Mouse (Mus musculus) monocyte, adult 5-6 weeks (primary cell): ENCODE results near the gene Dclre1a. TPM values are rescaled to one million over a fixed set of nuclear protein-coding genes. Genes with fewer than 3 reads are reported as not detected.

Experiments used
- ATAC-seq: fragments of 153-309, 156-312 bp; replicated peaks from 2 replicates; pipeline ENCODE4 v1.8.0; 2017; ENCODE audit warnings: mild to moderate bottlenecking; ENCODE audit not compliant: low TSS enrichment, insufficient number of reproducible peaks, severe bottlenecking, poor library complexity, low FRiP score
- total RNA-seq: library from RNA; stranded (forward); fragments of 200-1000, 200-491, 200-594 nt; gene quantifications from 3 replicates; pipeline ENCODE4 v1.2.3, GENCODE M21; 2017

Dclre1a gene
- 6.1 to 14.0 TPM (median 8.7 TPM) in 3 replicates for total RNA-seq

DNA sequence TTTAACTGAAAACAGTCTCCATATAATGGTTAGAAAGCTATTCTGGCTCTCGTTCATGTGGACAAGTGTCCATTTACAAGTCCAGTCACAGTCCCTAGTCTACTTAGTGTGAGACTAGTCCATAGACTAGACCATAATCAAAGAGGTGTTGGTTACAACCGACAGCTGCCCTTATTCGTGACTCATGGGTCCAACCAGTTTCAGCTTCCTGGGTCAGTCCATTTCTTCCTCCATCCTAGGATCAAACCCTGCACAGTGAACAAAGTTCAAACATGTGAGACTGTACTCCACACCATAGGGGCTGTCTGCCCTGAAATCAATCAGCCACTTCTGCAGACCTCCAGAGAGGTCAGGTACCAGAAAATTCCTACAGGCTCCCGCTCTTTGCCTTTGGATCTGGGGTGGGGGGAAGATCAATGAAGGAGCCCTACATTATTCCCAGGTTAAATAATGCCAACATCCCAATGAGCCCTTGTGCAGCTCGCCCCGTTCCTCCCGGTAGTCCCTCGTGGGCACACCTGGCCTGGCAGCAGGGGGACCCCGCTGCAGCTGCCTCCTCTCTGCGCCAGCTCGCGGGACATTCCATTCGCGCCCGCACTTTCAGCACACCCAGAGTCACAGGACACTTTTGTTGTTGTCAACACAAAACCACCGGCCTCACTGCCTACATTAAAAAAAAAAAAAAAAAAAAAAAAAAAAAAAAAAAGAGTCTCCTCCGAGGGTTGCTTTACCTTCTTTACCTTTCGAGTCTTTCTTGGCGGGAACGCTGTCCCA is at the start of gene Dclre1a:
Gene Dclre1a (minus strand): TSS at position 767 of the 774 bp plus-strand sequence.
- peak; percentile 47; the same call in 1 of the 2 replicates for ATAC-seq

DNA sequence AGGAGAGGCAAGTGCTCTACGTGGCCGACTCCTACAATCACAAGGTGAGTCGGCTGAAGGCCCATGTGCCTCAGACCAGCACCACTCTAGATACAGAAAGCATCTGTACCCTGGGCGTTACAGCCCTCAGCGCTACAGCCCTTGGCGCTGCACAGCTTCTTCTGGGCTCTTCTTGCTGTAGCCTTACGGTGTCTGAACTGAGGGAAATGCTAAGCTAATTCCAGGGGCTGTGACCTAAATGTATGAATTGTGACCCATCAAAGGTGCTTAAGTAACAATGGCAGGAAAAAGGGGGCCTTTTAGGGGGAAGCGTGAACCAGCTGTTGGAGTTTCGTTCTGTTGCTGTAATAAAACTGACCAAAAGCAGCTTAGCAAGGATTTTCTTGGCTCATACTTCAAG is 44.5 kb upstream of the Dclre1a start:
- no peak for ATAC-seq

DNA sequence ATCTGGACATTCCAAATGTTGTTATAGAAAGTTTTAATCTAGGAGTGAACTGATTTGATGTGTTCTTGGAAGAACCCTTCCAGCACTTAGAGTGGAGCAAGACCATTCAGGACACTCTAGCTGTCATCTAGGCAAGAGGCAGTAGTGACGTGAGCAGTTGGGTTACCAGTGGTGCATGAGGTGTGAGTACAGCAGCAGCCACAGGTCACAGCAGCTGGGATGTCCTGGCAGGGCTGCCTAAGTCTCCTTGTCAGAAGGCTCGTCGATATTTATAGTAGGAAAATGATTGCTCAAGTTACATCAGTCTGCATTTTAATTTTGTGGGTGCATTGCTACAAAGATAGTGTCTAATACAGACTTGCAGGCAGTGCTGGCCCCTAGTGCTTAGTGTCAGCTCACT is 42.2 kb upstream of the Dclre1a start:
- no peak for ATAC-seq

DNA sequence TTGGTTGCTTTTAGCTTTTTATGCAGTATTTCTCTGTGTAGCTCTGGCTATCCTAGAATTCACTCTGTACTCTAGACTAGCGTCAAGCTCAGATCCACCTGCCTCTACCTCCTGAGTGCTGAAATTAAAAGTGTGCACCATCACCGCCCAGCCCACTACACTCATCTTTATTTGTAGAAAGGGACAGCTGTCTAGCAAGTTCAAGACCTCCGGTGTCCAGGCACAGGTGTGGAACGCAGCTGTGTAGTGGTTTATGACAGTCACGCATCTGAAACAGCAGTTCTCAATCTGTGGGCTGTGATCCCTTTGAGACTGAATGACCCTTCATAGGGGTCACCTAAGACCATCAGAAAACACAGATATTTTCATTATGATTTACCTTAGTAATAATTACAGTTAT is 41.4 kb upstream of the Dclre1a start:
- no peak for ATAC-seq

DNA sequence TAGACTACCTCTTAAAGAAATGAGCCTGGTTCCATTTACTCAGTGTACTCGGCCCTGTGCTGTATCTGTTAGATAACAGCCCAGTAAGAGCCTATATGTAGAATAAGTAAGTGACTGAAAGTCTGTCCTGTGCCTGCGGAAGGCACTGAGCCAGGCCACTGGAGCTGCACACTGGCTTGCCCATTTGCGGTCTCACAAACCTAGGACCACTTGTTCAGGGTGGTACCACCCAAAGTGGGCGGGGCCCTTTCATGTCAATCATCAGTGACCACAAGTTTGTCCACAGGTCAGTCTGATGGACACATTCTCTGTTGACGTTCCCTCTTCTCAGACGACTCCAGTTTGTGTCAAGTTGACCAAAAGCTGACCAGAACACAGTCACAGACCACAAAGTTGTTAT is 41.0 kb upstream of the Dclre1a start:
- ATAC-seq = no peak

DNA sequence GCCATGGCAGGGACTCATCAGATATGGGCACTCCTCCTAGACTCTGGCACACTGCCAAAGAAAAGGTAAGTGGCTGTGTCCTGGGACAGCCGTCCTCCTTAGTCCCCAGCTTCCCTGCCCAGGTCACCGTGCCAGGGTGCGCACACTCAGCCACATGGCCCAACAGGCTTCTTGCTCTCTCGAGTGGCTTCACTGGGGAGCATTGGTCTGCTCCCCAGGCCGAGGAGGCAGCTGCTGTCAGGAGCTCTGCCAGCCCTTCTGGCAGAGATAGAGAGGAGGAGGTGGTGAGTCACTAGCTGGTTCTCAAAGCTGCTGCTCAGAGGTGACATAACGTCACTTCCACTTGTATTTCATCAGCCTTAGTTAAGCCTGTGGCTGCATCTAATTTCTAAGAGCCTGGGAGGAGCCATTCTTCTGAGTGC is 40.2 kb upstream of the Dclre1a start:
- peak; percentile 36 for ATAC-seq

DNA sequence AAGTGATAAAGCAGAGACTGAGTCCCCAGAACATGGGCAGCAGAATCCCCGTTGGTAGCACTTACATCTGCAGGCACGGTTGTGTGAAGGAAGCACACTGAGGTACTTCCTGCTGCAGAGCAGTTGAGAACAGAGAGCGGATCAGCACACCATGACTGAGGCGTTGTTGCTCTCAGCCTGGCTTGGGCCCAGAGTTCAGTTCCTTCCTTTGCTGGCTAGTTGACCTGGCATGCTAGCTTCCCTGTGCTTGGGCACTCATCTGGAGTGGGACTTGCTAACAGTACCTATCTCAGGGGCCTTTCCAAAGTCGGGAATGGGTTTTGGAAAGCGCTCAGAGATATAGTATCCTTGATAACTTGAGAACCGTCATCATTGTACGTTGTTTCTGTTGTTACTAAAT is 38.3 kb upstream of the Dclre1a start:
- no peak for ATAC-seq

DNA sequence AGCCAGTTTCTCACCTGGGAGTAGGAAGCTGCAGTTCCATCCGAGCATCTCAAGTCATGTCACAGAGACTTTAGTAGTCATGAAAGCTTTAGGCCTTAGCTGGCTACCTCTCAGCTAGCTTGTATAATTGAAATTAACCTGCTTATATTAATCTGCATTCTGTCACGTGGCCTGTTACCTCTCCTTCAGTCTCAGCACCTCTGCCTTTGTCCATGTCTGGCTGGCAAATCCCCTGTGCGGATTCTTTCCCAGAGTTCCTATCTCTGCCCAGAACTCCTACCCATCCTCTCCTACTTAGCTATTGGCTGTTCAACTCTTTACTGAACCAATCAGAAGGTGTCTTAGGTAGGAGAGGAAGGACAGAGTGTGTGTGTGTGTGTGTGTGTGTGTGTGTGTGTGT is 36.3 kb upstream of the Dclre1a start:
- no peak for ATAC-seq

DNA sequence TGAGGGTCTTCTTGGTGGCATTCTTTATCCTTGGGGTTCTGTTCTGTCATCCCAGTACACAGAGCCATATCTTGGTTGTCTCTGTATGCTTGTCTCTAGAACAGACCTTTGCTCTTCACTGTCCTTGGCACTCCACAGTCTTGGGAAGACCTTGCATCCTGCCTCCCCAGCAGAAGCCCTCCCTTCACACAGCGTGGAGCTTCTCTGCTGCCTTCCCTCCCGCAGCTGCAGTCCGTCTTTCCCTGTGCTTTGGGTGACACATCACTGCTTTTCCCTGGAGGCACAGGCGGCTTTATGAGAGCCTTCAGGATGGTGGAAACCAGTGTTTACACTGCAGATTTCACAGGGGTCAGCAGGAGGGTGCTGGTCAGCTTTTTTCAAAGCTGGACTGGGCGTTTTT is 35.8 kb upstream of the Dclre1a start:
- ATAC-seq = no peak

DNA sequence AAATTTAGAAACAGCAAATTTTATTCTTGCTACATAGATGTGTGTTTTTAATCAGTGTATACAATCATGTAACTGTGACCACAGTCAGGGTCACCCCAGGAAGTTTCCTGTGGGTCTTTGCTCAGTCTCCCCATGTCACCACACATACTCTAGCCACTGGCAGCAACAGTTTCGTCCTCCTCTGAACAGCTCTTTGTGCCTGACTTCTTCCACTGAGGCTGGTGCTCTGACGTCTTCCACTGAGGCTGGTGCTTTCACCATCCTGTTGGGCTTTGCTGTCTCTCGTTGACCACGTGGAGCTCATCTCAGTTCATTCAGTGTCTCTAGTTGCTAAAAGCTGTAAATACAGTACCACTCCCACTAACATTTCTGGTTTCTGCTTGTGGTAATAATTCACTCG is 34.0 kb upstream of the Dclre1a start:
- ATAC-seq = no peak

DNA sequence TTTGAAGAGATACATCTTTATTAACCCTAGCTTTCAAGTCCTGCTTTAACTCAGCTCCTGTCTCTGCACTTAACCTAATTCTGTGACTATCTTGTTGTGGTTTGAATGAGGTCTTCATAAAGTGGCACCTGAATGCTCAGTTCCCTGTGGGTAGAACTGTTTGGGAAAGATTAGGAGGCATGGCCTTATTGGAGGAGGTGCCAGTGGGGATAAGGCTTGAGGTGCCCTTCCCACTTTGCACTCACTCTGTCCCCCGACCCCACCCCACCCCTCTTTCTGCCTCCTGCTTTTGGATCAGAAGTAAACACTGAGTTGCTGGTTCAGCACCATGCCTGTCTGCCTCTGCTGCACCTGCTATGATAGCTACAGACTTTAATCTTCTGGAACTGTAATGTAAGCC is 29.8 kb upstream of the Dclre1a start:
- ATAC-seq = no peak

DNA sequence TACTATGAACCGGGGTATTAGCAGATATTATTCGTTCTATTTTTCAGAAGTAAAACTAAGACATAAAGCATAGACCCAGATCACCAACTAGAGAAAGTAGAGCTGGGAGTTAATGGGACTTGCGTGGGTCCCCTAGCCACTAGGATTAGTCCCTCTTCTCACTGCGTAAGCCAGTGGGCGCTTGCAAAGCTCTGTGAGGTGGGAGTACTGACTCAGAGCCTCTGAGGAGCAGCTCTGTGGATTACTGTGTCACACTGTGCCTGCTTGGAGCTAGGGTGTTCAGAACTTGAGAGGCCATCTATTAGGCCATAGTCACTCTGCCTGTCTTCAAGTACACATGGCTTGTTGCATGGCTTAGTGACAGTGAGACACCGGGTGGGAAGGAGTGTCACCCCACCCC is 25.2 kb upstream of the Dclre1a start:
- ATAC-seq = no peak

DNA sequence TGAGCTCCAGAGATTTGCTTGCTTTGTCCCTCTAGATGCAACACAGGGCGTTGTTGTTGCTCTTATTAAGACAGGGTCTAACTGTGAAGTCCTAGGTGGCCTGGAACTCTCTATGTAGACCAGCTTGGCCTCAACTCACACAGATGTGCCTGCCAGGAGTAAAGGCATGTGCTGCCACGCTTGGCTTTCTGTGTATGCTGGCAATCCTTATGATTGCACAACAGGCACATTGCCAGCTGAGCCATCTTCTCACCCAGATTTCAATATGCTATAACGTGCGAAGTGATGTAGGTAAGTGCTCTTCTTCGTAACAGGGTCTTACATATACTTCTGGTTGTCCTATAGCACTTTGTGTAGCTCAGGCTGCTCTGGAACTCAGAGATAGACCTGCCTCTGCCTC is 23.9 kb upstream of the Dclre1a start:
- ATAC-seq = no peak

DNA sequence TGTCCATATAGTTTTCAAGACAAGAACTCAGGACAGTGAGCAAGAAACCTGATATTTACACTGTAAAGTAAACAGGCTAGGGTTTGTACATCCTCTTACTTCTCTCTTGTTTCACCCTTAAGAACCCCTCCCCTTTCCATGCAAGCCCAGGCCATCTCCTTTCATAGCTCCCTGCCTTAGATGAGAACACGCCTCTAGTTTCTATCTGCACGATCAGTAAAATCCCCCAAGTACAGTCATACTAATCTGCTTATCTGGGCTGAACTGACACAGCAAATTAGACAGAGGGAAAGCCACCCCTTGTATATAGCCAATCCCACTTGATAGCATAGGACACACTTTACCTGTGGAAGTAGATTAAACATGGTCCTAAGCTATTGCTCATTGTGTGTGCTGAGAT is 23.2 kb upstream of the Dclre1a start:
- ATAC-seq = no peak

DNA sequence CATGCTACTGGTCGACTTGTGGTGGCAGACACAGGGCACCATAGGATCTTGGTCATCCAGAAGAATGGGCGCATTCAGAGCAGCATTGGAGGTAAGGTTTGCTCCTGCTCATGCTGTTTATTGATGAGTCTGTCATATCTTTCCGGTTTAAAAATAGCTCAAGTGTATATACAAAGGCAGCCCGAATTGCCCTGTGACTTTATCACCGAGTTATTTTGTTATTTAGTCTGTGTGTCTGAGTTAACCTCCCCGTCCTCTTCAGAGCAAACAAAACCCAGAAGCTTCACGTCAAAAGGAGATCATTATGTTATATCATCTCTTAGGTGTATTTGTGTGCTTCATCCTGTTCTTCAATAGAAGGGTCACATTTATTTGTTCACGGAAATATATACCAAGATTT is 22.8 kb upstream of the Dclre1a start:
- no peak for ATAC-seq

DNA sequence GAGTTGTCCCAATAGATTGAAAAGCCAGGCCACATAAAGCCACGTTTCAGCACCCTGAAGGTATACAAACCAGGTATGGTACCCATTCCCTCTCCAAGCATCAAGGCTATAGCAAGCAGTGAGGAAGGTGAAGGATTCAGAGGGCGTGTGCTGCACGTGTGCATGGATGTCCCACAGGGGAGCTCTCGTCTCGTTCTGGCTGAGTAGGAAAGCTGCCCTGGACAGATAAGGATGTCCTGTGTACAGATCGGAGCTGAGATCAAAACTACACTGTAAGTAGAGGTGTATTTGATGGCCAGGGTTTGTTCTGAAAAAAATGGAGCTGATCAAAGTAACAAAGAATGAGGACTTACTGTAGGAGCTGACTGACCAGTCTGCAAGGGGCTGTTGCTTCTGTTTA is 18.9 kb upstream of the Dclre1a start:
- no peak for ATAC-seq

DNA sequence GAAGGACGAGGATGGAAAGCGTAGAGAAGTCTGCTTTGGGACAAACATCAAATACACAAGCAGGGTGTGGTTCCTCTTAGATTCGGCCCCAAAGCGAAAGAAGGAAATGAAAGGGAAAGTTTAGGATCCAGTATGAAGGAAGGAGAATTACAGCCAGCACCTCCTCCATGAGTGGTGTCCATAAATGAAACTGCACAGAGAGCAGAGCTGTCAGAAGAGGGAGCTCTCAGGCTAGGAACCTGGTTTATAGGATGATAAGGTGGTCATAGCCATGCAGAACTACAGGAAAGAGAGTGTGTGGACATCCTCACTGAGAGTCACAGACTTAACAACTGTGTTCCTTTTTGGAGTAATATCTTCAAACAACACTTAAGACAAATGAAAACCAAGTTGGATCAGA is 18.0 kb upstream of the Dclre1a start:
- ATAC-seq = peak; percentile 90

DNA sequence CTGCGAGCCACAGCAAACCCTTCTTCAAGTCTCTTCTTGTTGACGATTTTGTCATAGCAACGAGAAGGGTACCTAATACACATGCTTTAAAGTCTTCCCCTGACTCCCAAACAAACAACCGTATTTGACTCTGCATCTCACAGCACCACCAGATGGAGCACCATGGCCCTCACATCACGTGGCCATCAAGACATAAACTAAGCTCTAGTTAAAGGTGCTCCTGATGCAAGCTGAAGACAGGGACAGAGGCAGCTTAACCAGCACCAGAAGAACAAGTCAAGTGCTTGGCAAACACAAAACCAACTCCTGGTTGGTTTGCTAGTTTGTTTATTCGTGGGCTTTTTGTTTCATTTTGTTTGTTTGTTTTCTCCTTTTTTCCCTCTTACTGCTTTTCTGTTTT is 17.3 kb upstream of the Dclre1a start:
- ATAC-seq = 0 out of 2 replicates have a peak, but pooled peaks have one; percentile 19

DNA sequence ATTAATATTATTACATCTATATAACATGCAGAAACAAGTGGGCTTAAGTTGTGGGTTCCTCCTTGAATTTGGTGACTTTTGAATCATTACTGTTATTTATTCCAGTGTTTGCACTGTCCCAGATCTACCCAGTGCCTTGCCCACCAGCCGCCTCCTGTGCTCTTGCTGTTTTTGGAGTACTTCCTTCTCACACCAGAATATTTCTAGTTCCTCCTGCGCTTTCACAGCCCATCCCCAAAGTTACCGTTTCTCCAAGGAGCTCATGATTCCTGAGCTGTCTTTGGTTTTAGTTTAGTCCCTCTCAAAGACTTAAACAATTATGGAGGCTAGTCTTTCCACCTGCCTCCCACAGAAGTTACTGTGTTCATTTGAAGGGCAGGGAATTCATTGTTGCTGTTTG is 15.4 kb upstream of the Dclre1a start:
- ATAC-seq = no peak

DNA sequence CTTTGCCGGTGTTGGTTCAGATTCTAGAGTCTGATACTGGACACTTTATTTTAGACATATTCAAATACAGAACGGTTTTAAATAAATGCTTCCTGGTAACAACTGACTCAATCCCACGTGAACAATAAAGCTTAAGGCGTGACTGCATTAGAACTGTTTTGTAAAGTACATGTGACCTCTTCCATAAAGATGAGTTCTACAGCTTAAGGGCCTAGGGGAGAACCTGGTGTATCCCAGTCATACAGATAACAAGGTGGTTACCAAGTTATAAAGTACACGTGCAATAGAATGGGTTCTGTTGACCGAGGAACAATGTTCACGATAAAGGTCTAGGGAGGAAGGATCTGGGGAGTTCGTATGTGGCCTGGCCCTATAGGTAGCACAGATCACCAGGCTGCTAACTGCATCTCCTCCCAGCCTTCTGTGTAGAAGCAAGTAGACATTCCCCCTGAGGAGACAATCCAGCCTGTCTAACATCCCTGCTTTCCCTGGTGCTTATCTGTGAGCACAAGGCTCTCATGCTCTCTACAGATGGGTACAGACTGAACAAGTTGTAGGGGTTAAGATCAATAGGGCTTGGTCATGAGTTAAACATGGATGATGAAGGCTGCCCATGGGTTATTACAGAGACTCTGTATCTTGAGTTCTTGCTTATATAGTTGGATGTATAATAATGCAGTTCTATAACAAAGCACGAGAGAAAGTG is 14.6 kb upstream of the Dclre1a start:
- no peak for ATAC-seq
